Mouse (Mus musculus) embryo, embryonic 11 days (tissue): ENCODE data around the gene Gab1.

ENCODE experiments used
- DNase-seq: peaks from one replicate; pipeline ENCODE4 v3.0.0-alpha.2; 2015

Gene Gab1

DNA sequence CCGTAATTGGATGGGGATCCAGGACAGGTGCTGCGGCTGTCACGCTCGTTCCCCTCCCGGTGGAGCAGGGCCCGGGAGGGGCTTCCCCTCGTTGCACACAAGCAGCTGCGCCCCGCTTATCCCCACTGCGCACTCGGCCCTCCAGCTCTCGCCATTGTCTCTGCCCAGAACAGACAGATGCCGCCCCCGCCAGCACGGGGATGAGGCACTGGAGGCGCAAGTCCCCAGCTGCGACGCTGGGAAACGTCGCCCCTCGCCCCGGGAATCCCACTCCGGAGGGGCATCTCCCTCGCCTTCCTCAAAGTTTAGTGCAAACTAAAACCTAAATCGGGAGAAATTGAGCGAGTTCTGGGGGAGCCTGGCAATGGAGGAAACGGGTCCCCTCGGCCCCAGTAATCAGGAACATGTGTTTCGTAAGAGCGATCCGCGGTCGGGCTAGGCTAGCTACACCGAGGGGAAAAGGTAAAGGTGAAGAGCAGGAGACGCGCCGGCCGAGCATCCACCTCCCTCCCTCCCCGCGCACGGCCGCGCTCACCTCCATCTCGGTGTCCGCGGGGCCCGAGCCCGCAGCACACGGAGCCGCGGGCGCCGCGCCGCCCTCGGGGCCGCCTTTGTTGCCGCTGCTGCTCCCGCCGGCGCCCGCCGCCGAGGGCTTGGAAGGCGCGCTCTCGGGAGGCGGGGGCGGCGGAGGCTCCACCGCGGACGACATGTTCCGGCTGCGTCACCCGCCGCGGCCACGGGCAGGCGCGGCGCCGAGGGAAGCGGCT, 141.7 kb downstream of the Gab1 start:
- DNase-seq, result peak; percentile 70

DNA sequence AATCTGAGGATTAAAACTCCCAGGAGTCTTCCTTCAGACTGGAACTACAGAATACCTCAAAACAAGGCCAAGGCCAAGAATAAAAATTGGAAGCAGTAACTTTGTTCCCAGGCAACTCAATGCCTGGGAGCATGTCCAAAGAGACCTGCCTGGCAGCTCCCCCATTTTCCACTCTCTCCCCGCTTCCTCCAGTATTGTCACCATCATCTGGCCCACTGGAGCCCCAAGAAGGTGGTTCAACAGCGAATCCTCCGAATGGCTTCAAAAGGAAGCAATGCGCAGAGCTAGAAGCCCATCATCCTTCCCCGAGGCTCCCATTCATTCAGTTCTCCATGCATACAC, 142.3 kb downstream of the Gab1 start:
- no peak for DNase-seq

GRCm38 (mm10) chr8:80732326-80732725, 148.0 kb downstream of the Gab1 start:
- DNase-seq, result no peak

GRCm38 (mm10) chr8:80714461-80714860, 165.9 kb downstream of the Gab1 start:
- no peak for DNase-seq
